Mouse (Mus musculus): Measurements from ENCODE around the gene Fv1. TPM values are rescaled to one million over a fixed set of nuclear protein-coding genes. Genes with fewer than 3 reads are reported as not detected.

The Fv1 gene
- polyA plus RNA-seq (2017; shearing (Covaris generic)) = 4.1 TPM

GRCm38 (mm10) chr4:147868450-147869031 is at the start of gene Fv1, which contains the start of gene Miip:
TSS of gene Fv1 (plus strand) at chr4:147868979.
TSS of gene Miip (minus strand) at chr4:147868816.

GRCm38 (mm10) chr4:147847614-147848583 is 20.9 kb upstream of the Fv1 start, which contains the start of gene Zfp933:
TSS of gene Zfp933 (minus strand) at chr4:147848366.

GRCm38 (mm10) chr4:147904313-147905089 is 35.7 kb downstream of the Fv1 start, which contains the start of gene Mfn2:
TSS of gene Mfn2 (minus strand) at chr4:147904704.

Other genes with a start within 250 kb of the Fv1 start
- 0.49 TPM for gene Zfp979, start 226.5 kb upstream of the Fv1 start, polyA plus RNA-seq (2017; shearing (Covaris generic))
- 0.29 TPM for gene Zfp534, start 166.4 kb upstream of the Fv1 start, polyA plus RNA-seq (2017; shearing (Covaris generic))
- gene Zfp984, start 59.2 kb upstream of the Fv1 start, polyA plus RNA-seq (2017; shearing (Covaris generic)) = 10.3 TPM
- gene Zfp933, start 20.6 kb upstream of the Fv1 start, polyA plus RNA-seq (2017; shearing (Covaris generic)) = 2.2 TPM
- 86.4 TPM for gene Miip, start 163 bp upstream of the Fv1 start, polyA plus RNA-seq (2017; shearing (Covaris generic))
- 34.7 TPM for gene Mfn2, start 35.7 kb downstream of the Fv1 start, polyA plus RNA-seq (2017; shearing (Covaris generic))
- 8.2 TPM for gene Plod1, start 67.8 kb downstream of the Fv1 start, polyA plus RNA-seq (2017; shearing (Covaris generic))
- 92.5 TPM for gene 2510039O18Rik, start 71.9 kb downstream of the Fv1 start, polyA plus RNA-seq (2017; shearing (Covaris generic))
- gene Nppb, start 116.8 kb downstream of the Fv1 start, polyA plus RNA-seq (2017; shearing (Covaris generic)) = not detected
- gene Nppa, start 131.7 kb downstream of the Fv1 start, polyA plus RNA-seq (2017; shearing (Covaris generic)) = not detected
- 12.6 TPM for gene Clcn6, start 169.8 kb downstream of the Fv1 start, polyA plus RNA-seq (2017; shearing (Covaris generic))
- gene Mthfr, start 170.1 kb downstream of the Fv1 start, polyA plus RNA-seq (2017; shearing (Covaris generic)) = 24.7 TPM
- gene Agtrap, start 219.1 kb downstream of the Fv1 start, polyA plus RNA-seq (2017; shearing (Covaris generic)) = 13.5 TPM

Data from naive thymus-derived CD4-positive, alpha-beta T cell, adult 5 months (primary cell).